Mouse (Mus musculus): ENCODE data around the gene Mbl1. TPM values are rescaled to one million over a fixed set of nuclear protein-coding genes. Genes with fewer than 3 reads are reported as not detected.

Mbl1 gene
- total and polyA plus RNA-seq, 3 experiments: not detected

DNA sequence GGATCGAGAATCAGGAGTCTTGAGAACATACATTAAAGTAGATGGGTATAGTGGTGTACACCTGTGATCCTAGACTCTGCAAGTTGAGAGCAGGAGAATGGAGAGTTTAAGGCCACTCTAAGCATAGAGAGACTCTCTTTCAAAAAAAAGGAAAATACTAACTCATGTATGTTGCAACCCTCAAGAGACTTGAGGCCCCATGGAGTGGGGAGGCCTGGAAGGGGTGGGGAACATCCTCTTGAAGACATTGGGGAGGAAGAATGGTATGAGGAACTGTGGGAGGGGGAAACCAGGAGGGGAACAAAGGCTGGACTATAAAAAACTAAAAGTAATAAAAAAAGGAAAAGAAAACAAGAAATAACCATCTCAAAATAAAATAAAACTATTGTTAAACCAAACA lies 17.3 kb downstream of the Mbl1 start:
- Histone ChIP-seq H3K79me2 (replicated peaks; ENCODE audit: control insufficient read depth, insufficient read depth, low read length) (no peaks in the 10 kb centered on the region), H3K4me1 (ENCODE audit: control insufficient read depth, insufficient read depth, low read length) (no peaks in the 10 kb centered on the region), H3K36me3 (ENCODE audit: control insufficient read depth, insufficient read depth, low read length) (no peaks in the 10 kb centered on the region), H3K27ac (no peak overlapping the region), H3K4me3 (no peak overlapping the region), H3K27me3 (ENCODE audit: control insufficient read depth, insufficient read depth, low read length) (no peaks in the 10 kb centered on the region), H3K9ac (ENCODE audit: low read depth, low read length) (no peak overlapping the region)
- intact Hi-C loops (cut with DNase I): no loop called here
- DNase-seq: no peak
- 86% methylated on average over 1 of the region's 1 CpGs for WGBS
- no peak for TF ChIP-seq CTCF (IDR thresholded peaks at IDR 0.05)
- no peak for TF ChIP-seq POLR2A (IDR thresholded peaks at IDR 0.05; ENCODE audit: insufficient read depth, low read depth, low read length)
- TF ChIP-seq EP300 (IDR thresholded peaks at IDR 0.05; ENCODE audit: insufficient read depth, low read depth, low read length): no peak

DNA sequence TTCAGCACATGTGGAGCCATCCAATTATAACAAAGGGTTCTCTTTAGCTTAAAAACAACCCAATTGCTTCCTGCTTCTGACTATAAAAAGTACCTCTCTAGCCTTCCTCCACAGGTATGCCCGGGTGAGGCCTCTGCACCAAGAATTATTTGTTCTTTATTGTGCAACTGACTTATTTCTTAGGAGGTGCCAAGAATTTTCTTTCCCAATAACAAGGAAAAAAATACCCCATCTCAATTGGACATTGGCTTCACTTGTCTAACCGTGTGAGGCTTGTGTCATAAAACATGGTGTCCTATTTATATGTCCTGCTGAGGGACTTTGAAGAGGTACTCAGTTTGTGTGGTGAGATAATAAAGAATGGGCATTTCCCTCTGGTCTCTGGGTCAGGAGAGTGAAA lies 19.3 kb downstream of the Mbl1 start:
- intact Hi-C loops (cut with DNase I): no loop called here
- H3K27me3 ChIP-seq (ENCODE audit: control insufficient read depth, insufficient read depth, low read length): no peaks in the 10 kb centered on the region
- no peak overlapping the region for H3K4me3 ChIP-seq
- 80% methylated on average over 2 of the region's 2 CpGs for WGBS
- no peak for DNase-seq
- no peak for TF ChIP-seq CTCF (IDR thresholded peaks at IDR 0.05)
- no peak for TF ChIP-seq POLR2A (IDR thresholded peaks at IDR 0.05; ENCODE audit: insufficient read depth, low read depth, low read length)
- TF ChIP-seq EP300 (IDR thresholded peaks at IDR 0.05; ENCODE audit: insufficient read depth, low read depth, low read length): no peak
- H3K36me3 ChIP-seq (ENCODE audit: control insufficient read depth, insufficient read depth, low read length): no peaks in the 10 kb centered on the region
- H3K27ac ChIP-seq: no peak overlapping the region
- no peaks in the 10 kb centered on the region for H3K4me1 ChIP-seq (ENCODE audit: control insufficient read depth, insufficient read depth, low read length)
- no peak overlapping the region for H3K9ac ChIP-seq (ENCODE audit: low read depth, low read length)
- no peaks in the 10 kb centered on the region for H3K79me2 ChIP-seq (replicated peaks; ENCODE audit: control insufficient read depth, insufficient read depth, low read length)

DNA sequence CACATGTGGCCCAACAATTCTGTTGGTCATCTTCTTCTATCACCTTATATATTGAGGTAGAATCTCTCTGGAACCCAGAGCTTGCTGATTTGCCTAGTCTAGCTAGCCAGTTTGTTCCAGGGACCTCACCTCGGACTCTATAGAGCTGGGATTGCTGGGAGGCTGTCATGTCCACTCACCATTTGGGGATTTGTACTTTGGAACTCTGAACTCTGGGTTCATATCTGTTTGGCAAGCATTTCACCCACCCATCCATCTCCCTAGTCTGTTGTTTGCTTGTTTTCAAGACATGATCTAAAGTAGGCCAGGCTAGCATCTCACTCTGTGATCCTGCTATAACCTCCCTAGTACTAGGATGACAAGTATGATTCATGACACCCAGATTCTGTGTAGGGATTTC lies 23.5 kb downstream of the Mbl1 start:
- Histone ChIP-seq H3K4me1 (ENCODE audit: control insufficient read depth, insufficient read depth, low read length) (no peaks in the 10 kb centered on the region), H3K27ac (no peak overlapping the region), H3K9ac (ENCODE audit: low read depth, low read length) (no peak overlapping the region), H3K79me2 (replicated peaks; ENCODE audit: control insufficient read depth, insufficient read depth, low read length) (no peaks in the 10 kb centered on the region), H3K36me3 (ENCODE audit: control insufficient read depth, insufficient read depth, low read length) (no peaks in the 10 kb centered on the region), H3K4me3 (no peak overlapping the region), H3K27me3 (ENCODE audit: control insufficient read depth, insufficient read depth, low read length) (no peaks in the 10 kb centered on the region)
- 87% methylated on average over 1 of the region's 1 CpGs for WGBS
- TF ChIP-seq POLR2A (IDR thresholded peaks at IDR 0.05; ENCODE audit: insufficient read depth, low read depth, low read length): no peak
- no peak for TF ChIP-seq EP300 (IDR thresholded peaks at IDR 0.05; ENCODE audit: insufficient read depth, low read depth, low read length)
- TF ChIP-seq CTCF (IDR thresholded peaks at IDR 0.05): no peak
- intact Hi-C loops (cut with DNase I): no loop called here
- DNase-seq: no peak

DNA sequence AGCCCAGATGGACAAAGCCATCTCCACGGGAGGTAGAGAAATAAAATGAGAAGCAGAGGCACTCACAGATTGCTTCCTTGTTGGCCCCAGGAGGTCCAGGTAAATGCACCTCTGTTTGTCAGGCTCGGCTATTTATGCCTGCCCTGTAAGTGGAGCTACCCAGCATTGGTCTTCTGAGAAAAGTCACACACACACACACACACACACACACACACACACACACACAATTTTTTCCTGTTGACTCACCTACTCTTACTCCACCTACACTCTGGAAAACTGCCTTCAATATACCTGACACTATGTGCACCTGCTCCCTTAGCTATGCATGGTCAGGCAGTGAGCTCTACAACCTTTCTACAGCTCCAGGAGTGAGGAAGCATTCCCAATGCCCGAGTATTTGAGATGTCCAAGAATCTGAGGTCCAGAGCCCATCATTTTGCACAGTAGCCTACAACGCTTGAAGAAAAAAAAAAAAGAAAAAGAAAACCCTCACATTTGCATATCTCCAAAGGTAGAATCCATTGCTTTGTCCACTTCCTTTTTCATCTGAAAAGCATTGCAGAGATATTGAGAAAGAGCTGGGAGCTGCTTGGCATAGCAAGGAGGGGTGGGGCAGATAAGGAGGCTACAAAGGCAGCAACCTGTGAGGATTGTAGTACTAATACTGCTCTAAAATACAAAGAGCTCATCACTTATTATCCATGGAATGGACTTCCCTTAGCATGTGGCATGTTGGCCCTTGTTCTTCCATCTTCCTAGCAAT lies 34.0 kb downstream of the Mbl1 start, which contains the start of gene Sftpd:
Gene Sftpd, minus strand, starts transcription at position 91 of the 763 bp plus-strand sequence.
- DNase-seq: no peak
- no peaks in the 10 kb centered on the region for H3K79me2 ChIP-seq (replicated peaks; ENCODE audit: control insufficient read depth, insufficient read depth, low read length)
- no peaks in the 10 kb centered on the region for H3K36me3 ChIP-seq (ENCODE audit: control insufficient read depth, insufficient read depth, low read length)
- intact Hi-C loops (cut with DNase I): no loop called here
- no peak within 1 kb of the TSS for H3K9ac ChIP-seq (ENCODE audit: low read depth, low read length)
- H3K27me3 ChIP-seq (ENCODE audit: control insufficient read depth, insufficient read depth, low read length): no peaks in the 10 kb centered on the region
- no peaks in the 10 kb centered on the region for H3K4me1 ChIP-seq (ENCODE audit: control insufficient read depth, insufficient read depth, low read length)
- no peak within 1 kb of the TSS for H3K4me3 ChIP-seq
- H3K27ac ChIP-seq: no peak within 1 kb of the TSS
- 75% methylated on average over 4 of the region's 4 CpGs for WGBS
- TF ChIP-seq EP300 (IDR thresholded peaks at IDR 0.05; ENCODE audit: insufficient read depth, low read depth, low read length): no peak
- TF ChIP-seq CTCF (IDR thresholded peaks at IDR 0.05): no peak
- no peak for TF ChIP-seq POLR2A (IDR thresholded peaks at IDR 0.05; ENCODE audit: insufficient read depth, low read depth, low read length)

GRCm38 (mm10) chr14:41189496-41189895 lies 38.2 kb downstream of the Mbl1 start:
- no peak overlapping the region for H3K4me3 ChIP-seq
- no peak for TF ChIP-seq CTCF (IDR thresholded peaks at IDR 0.05)
- TF ChIP-seq EP300 (IDR thresholded peaks at IDR 0.05; ENCODE audit: insufficient read depth, low read depth, low read length): no peak
- TF ChIP-seq POLR2A (IDR thresholded peaks at IDR 0.05; ENCODE audit: insufficient read depth, low read depth, low read length): no peak
- no peaks in the 10 kb centered on the region for H3K27me3 ChIP-seq (ENCODE audit: control insufficient read depth, insufficient read depth, low read length)
- intact Hi-C loops (cut with DNase I): no loop called here
- H3K27ac ChIP-seq: no peak overlapping the region
- no peak for DNase-seq
- no peaks in the 10 kb centered on the region for H3K4me1 ChIP-seq (ENCODE audit: control insufficient read depth, insufficient read depth, low read length)
- no peak overlapping the region for H3K9ac ChIP-seq (ENCODE audit: low read depth, low read length)
- H3K36me3 ChIP-seq (ENCODE audit: control insufficient read depth, insufficient read depth, low read length): no peaks in the 10 kb centered on the region
- 79% methylated on average over 2 of the region's 2 CpGs for WGBS
- no peaks in the 10 kb centered on the region for H3K79me2 ChIP-seq (replicated peaks; ENCODE audit: control insufficient read depth, insufficient read depth, low read length)

DNA sequence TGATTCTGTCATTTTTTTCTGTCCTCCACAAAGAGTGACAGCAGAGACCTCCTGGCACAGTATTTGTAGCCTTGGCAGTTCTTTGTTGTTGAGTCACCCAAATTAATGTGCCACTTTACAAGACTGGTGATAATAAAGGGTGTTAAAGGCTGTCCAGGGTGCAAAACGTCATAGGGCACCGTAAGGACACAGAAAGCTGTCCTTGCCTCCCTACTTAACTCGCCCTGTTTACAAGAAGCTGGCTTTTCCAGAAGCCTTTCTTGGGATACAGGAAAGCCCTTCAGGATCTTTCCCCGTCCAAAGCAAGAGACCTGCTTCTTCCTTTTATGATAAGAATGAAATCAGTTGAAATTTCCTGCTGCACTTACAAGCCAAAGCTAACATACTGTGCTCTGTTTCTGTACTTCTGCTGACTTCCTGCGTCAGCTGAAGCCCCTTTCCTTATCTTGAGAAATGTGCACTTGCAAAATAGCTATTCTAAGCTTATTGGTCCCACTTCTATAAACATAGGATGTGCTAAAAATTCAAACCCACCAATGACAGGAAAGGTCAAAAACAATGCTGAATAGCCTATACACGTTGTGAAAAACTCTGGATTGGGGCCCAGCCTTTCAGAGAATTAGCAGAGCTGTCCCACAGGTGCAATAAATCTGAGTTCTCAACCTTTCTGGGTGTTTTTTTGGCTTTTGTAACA lies 46.9 kb downstream of the Mbl1 start:
- no peak for TF ChIP-seq EP300 (IDR thresholded peaks at IDR 0.05; ENCODE audit: insufficient read depth, low read depth, low read length)
- H3K9ac ChIP-seq (ENCODE audit: low read depth, low read length): no peak overlapping the region
- WGBS: 6% methylated on average over 6 of the region's 6 CpGs
- no peaks in the 10 kb centered on the region for H3K27me3 ChIP-seq (ENCODE audit: control insufficient read depth, insufficient read depth, low read length)
- intact Hi-C loops (cut with DNase I): no loop called here
- DNase-seq: no peak
- peaks cover 2% of the 10 kb centered on the region; the same call in 1 of the 2 replicates for H3K36me3 ChIP-seq (ENCODE audit: control insufficient read depth, insufficient read depth, low read length)
- H3K27ac ChIP-seq: peak overlapping the region; percentile 15
- no peaks in the 10 kb centered on the region for H3K79me2 ChIP-seq (replicated peaks; ENCODE audit: control insufficient read depth, insufficient read depth, low read length)
- no peak overlapping the region for H3K4me3 ChIP-seq
- H3K4me1 ChIP-seq (ENCODE audit: control insufficient read depth, insufficient read depth, low read length): peaks cover 4% of the 10 kb centered on the region

Other genes starting within 250 kb of the Mbl1 start
- 10 to 100 TPM; 11.8 to 18.6 TPM for gene Tspan14, start 184.7 kb upstream of the Mbl1 start, total RNA-seq (2021)
- gene Tspan14, start 184.7 kb upstream of the Mbl1 start, polyA plus RNA-seq (2012; rRNA removed): 25.7 and 26.4 TPM in 2 replicates
- 10 to 100 TPM; 27.1 to 32.4 TPM for gene Fam213a, start 137.7 kb upstream of the Mbl1 start, total RNA-seq (2021)
- 13.5 and 16.6 TPM in 2 replicates for gene Fam213a, start 137.7 kb upstream of the Mbl1 start, polyA plus RNA-seq (2012; rRNA removed)
- not detected for gene Dydc2, start 82.2 kb upstream of the Mbl1 start, total RNA-seq (2021)
- not detected in 2 replicates for gene Dydc2, start 82.2 kb upstream of the Mbl1 start, polyA plus RNA-seq (2012; rRNA removed)
- not detected for gene Dydc1, start 78.5 kb upstream of the Mbl1 start, total RNA-seq (2021)
- gene Dydc1, start 78.5 kb upstream of the Mbl1 start, polyA plus RNA-seq (2012; rRNA removed): not detected in 2 replicates
- gene Mat1a, start 46.4 kb upstream of the Mbl1 start, total RNA-seq (2021): not detected
- 0.21 and 0.82 TPM in 2 replicates for gene Mat1a, start 46.4 kb upstream of the Mbl1 start, polyA plus RNA-seq (2012; rRNA removed)
- not detected for gene Sftpa1, start 19.7 kb upstream of the Mbl1 start, total RNA-seq (2021)
- gene Sftpa1, start 19.7 kb upstream of the Mbl1 start, polyA plus RNA-seq (2012; rRNA removed): 3.6 TPM in 1 of 2 replicates, not detected in the other
- not detected for gene Sftpd, start 33.7 kb downstream of the Mbl1 start, total RNA-seq (2021)
- 2.0 TPM in 1 of 2 replicates, not detected in the other for gene Sftpd, start 33.7 kb downstream of the Mbl1 start, polyA plus RNA-seq (2012; rRNA removed)
- not detected for gene Gm2832, start 127.3 kb downstream of the Mbl1 start, total RNA-seq (2021)
- gene Gm2832, start 127.3 kb downstream of the Mbl1 start, polyA plus RNA-seq (2012; rRNA removed): not detected in 2 replicates
- gene Gm5798, start 197.2 kb downstream of the Mbl1 start, total RNA-seq (2021): not detected
- not detected in 2 replicates for gene Gm5798, start 197.2 kb downstream of the Mbl1 start, polyA plus RNA-seq (2012; rRNA removed)
- not detected for gene Gm7945, start 234.9 kb downstream of the Mbl1 start, total RNA-seq (2021)
- gene Gm7945, start 234.9 kb downstream of the Mbl1 start, polyA plus RNA-seq (2012; rRNA removed): not detected in 2 replicates